9 mouse cellular contexts compared by ENCODE assay signal in the genomic region with DNA sequence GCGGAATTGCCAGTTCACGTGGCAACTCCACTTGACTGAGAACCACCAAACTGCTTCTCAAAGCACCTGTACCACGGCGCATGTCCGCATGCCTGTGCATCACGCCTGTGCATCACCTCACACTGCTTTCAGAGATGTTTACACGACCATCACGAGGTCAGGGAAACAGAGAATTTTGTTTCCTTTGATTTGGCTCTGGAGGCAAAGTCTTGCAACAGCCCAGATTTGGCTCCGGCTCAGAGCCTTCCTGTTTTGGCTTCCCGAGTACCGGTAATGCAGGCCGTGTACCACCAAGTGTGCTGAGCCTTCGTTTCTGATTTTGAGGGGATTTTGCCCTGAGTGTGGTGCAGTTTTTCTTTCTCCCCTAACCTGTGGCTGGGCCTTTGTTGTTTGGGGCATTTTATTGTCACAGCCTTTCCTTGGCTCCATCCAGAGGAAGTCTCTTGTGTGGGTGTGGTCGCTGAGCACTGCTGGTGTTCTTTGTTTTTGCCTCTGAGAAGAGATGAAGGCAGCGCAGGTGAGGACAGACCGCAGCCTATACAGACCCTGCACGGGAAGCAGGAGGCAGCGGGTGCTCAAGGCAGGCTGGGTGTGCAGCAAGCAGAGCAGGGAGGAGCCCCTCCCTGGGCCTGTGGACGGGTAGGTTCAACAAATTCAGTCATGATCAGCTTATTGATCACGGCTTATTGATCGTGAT.
DNase-seq lines count a peak whose midpoint lies in the region; ATAC-seq and TF ChIP-seq lines count a peak whose summit lies in the region.
"Had no signal": no experiment of that assay in that cellular context is flagged by ENCODE, and none has a peak within 500 bp of the region (broad histone marks: within the 10 kb centered on the region; RNA-seq: fewer than 3 reads in every experiment).

No protein-coding gene starts in this region.

- no peak overlapping the region for H3K27ac ChIP-seq in liver, embryonic 16.5 days (ENCODE audit: low read length)
- H3K27ac ChIP-seq in liver, embryonic 12.5 days: no peak overlapping the region
- H3K27ac ChIP-seq in intestine, postnatal 0 days (ENCODE audit: low read depth, low read length): no peak overlapping the region
- H3K27ac ChIP-seq: hindbrain, embryonic 12.5 days had no signal

- no peaks in the 10 kb centered on the region for H3K36me3 ChIP-seq in liver, embryonic 16.5 days (ENCODE audit: control insufficient read depth, insufficient read depth)
- H3K36me3 ChIP-seq in liver, embryonic 12.5 days: no peaks in the 10 kb centered on the region
- no peaks in the 10 kb centered on the region for H3K36me3 ChIP-seq in intestine, postnatal 0 days (ENCODE audit: control insufficient read depth, insufficient read depth)
- H3K36me3 ChIP-seq: hindbrain, embryonic 12.5 days had no signal

- peak; percentile 38 for DNase-seq in adrenal gland, adult 2 months
- DNase-seq in adrenal gland, adult (ENCODE audit: inconsistent age in 2 of 2, low spot score in 1 of 2): no peak
- peak; percentile 68 for DNase-seq in thymus, postnatal 0 days (ENCODE audit: low spot score)
- DNase-seq in cerebellum, adult 11 months: no peak

- H3K9me3 ChIP-seq in liver, embryonic 16.5 days (replicated peaks; ENCODE audit: control insufficient read depth, low read length): no peaks in the 10 kb centered on the region
- no peaks in the 10 kb centered on the region for H3K9me3 ChIP-seq in liver, embryonic 12.5 days (replicated peaks)
- H3K9me3 ChIP-seq in intestine, postnatal 0 days (ENCODE audit: control insufficient read depth): no peaks in the 10 kb centered on the region
- H3K9me3 ChIP-seq: hindbrain, embryonic 12.5 days had no signal

- no peak overlapping the region for H3K4me3 ChIP-seq in liver, embryonic 16.5 days (ENCODE audit: low read depth, low read length)
- H3K4me3 ChIP-seq in liver, embryonic 12.5 days: no peak overlapping the region
- H3K4me3 ChIP-seq in intestine, postnatal 0 days (ENCODE audit: low read depth, low read length): no peak overlapping the region
- H3K4me3 ChIP-seq: hindbrain, embryonic 12.5 days had no signal

- TF ChIP-seq CTCF in intestine, postnatal 0 days (IDR thresholded peaks at IDR 0.05; ENCODE audit: low read depth): no peak

- WGBS in liver, embryonic 16.5 days (ENCODE audit: insufficient replicate concordance): 46% methylated on average over 21 of the region's 21 CpGs
- WGBS in liver, embryonic 12.5 days (ENCODE audit: insufficient replicate concordance): 58% methylated on average over 21 of the region's 21 CpGs
- WGBS in intestine, postnatal 0 days: 57% methylated on average over 21 of the region's 21 CpGs

- no peaks in the 10 kb centered on the region for H3K27me3 ChIP-seq in liver, embryonic 16.5 days (ENCODE audit: control insufficient read depth, insufficient read depth, low read depth, low read length)
- H3K27me3 ChIP-seq in liver, embryonic 12.5 days (replicated peaks): no peaks in the 10 kb centered on the region
- H3K27me3 ChIP-seq in intestine, postnatal 0 days (replicated peaks; ENCODE audit: control insufficient read depth, insufficient read depth, low read length): no peaks in the 10 kb centered on the region
- H3K27me3 ChIP-seq: hindbrain, embryonic 12.5 days had no signal

- H3K4me2 ChIP-seq in liver, embryonic 16.5 days (ENCODE audit: low read depth, low read length): no peak overlapping the region
- H3K4me2 ChIP-seq in liver, embryonic 12.5 days: no peak overlapping the region
- H3K4me2 ChIP-seq in intestine, postnatal 0 days (replicated peaks; ENCODE audit: low read depth): no peak overlapping the region
- H3K4me2 ChIP-seq: hindbrain, embryonic 12.5 days had no signal

- H3K4me1 ChIP-seq in liver, embryonic 16.5 days (ENCODE audit: control insufficient read depth, low read depth, low read length): no peaks in the 10 kb centered on the region; the same call in 1 of the 2 replicates
- H3K4me1 ChIP-seq in liver, embryonic 12.5 days: peaks cover 16% of the 10 kb centered on the region
- no peaks in the 10 kb centered on the region for H3K4me1 ChIP-seq in intestine, postnatal 0 days (replicated peaks; ENCODE audit: control insufficient read depth, insufficient read depth, low read length)

- peak; percentile 55 for ATAC-seq in liver, embryonic 16.5 days (ENCODE audit: low read depth)
- ATAC-seq in liver, embryonic 12.5 days: no peak
- ATAC-seq in inflammation-experienced regulatory T-cells, adult 6 months: peak; percentile 32
- no peak for ATAC-seq in intestine, postnatal 0 days

- H3K9ac ChIP-seq in liver, embryonic 16.5 days (ENCODE audit: low read depth, low read length): no peak overlapping the region
- no peak overlapping the region for H3K9ac ChIP-seq in liver, embryonic 12.5 days
- no peak overlapping the region for H3K9ac ChIP-seq in intestine, postnatal 0 days (ENCODE audit: low read depth, low read length)
- H3K9ac ChIP-seq: hindbrain, embryonic 12.5 days had no signal

Comparison
In these comparisons a context has a peak if more than half of its experiments do, and no peak if none do; other contexts are left out.
1. DNase-seq: peak in adrenal gland, adult 2 months (single experiment) and thymus, postnatal 0 days (single experiment); none in adrenal gland, adult (0 of 2) and cerebellum, adult 11 months (single experiment).
2. ATAC-seq: peak in liver, embryonic 16.5 days (single experiment) and inflammation-experienced regulatory T-cells, adult 6 months (single experiment); none in liver, embryonic 12.5 days (single experiment) and intestine, postnatal 0 days (single experiment).